Mouse (Mus musculus): Measurements from ENCODE around the gene Asphd2.

DNA sequence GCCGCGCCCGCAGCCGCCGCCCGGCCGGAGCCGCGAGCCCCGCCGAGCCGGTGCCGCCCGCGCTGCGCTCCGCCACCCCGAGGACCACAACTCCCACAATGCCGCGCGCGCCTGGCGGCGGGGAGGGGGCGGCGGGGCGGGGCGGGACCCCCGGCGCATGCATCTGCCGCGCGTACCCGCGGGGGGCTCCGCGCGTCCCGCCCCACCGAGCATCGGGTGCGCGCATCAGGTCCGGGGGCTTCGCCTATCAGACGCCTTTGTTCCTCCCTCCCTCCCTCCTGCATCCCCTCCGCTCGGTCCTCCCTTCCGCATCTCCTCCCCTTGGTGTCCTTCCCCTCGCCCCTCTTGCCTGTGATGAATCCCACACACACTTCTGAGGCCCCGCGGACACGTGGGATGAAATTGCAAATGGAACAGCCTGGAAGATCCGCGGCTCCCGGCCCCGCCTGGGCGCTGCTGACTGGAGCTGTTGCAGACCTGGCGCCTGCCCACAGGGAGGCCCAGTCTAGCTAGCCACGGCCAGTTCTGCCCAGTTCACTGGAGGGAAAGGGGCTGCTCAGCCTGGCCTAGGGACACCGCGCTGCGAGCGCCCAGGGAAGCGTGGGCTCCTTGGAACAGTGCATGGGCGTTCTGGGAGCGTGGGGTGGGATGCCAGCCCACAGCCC lies at the start of gene Asphd2:
- TF ChIP-seq FLI1 (IDR thresholded peaks at IDR 0.05; ENCODE audit: low read length) (no peak), GATA1 (IDR thresholded peaks at IDR 0.05; ENCODE audit: borderline replicate concordance, low read length) (no peak)

Data from megakaryocyte, embryonic 14.5 days (primary cell).